Mouse (Mus musculus): ENCODE results near the gene Ankrd33b. TPM values are rescaled to one million over a fixed set of nuclear protein-coding genes. Genes with fewer than 3 reads are reported as not detected.

Gene Ankrd33b
- total RNA-seq, 2 experiments from 2014 or later, result 1.6 TPM; not detected in 1

DNA sequence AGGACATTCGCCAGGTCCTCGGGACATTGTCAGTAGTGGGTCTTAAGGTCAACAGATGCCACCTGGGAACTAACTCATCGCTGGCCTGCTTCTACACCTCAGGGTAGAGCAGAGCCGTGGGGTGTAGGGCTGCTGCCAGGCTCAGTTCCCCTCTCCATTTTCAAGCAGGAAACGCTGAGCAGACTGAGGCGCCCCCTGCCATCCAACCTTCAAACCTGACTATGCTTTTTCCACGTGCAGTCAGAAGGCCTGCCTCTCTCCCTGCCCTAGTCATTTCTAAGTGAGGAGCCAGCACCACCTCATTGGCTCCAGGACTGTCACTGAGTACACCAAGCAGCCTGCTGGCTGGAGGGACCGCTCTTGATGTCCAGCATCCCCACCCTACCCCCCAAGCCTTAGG is 114.1 kb downstream of the Ankrd33b start:
- no peak for ATAC-seq (replicated peaks; ENCODE audit: low FRiP score, low TSS enrichment, poor library complexity, severe bottlenecking)

DNA sequence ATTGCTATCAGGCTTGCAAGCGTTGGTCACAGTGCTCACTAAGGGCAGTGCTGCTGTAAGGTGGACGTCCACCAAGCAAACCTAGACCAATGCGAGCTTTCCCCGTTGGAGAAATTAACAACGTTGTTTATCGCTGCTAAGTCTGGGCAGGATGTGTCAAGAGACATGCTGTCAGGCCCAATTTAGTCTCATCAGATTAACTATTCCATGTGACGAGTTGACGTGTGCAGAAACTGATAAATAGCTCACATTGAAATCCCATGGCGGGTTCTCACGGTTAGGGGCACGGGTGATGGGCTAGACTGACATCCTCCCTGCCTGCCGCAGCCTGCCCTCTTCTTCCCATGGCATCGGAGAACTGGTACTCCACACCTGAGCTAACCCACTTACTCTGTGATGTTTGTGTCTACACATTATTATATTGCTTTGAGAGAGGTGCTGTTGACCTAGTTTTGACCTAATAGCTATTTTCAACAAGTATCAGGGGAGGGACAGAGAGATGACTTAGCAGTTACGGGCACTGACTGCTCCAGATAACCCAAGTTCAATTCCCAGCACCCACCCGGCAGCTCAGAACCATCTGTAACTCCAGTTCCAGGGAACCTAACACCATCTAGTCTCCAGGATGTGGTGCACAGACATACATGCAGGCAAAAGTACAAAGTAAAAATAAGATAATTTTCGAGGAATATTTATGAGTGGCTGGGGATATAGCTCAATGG is 114.8 kb downstream of the Ankrd33b start:
- ATAC-seq (replicated peaks; ENCODE audit: low FRiP score, low TSS enrichment, poor library complexity, severe bottlenecking), result peak; percentile 62

DNA sequence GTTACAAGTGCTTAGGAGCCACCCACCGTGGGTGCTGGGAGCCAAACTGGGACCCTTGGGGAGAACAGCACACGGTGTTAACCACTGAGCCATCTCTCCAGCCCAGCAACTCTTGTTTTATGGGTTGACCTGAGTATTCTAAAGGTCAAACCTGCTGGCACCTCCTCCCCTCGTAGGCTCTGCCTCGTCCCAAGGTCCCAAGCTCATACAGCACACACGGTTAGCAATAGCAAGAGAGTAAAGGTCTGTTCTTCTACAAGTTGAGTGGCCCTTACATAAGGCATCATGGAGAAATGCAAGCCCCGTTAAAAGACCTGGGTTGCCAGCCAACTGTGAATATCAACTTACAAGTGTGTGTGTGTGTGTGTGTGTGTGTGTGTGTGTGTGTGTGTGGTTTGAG is 116.3 kb downstream of the Ankrd33b start:
- no peak for ATAC-seq (replicated peaks; ENCODE audit: low FRiP score, low TSS enrichment, poor library complexity, severe bottlenecking)

DNA sequence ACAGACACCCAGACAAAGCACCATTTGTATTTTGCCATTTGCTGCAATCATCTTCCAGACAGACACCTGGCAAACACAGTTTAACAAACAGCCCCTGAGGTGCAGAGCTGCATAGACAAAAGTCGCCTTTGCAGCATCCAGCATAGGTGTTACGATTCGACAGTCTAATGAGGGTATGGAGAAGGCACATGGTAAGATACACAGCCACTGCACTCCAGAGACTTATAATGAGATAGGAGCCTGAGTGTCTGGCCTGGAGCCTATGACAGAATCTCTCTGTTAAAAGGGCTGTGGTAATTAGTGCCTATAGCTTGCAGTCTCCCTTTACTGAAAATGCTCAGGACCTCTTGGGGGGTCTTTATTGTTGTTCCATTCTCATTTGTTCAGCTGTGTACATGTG is 116.8 kb downstream of the Ankrd33b start:
- ATAC-seq (replicated peaks; ENCODE audit: low FRiP score, low TSS enrichment, poor library complexity, severe bottlenecking), result no peak

DNA sequence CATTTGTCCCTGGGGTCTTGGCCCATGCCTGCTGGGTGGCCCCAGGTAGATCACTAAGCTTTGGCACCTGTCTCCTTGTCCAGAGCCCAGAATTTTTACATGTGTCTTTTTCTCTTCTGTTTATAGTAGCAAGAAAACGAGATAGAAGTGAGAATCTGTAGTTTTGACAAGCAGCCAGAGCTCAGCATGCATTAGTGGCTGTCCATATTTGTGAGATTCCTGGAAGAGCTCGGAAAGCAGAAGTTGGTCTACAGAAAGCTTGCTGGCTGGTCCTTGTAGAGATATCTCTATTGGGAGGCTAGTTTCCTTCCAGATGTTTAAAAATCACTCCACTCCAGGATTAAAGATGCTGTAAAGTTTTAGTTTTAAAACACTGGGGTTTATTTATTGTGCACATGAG is 117.5 kb downstream of the Ankrd33b start:
- no peak for ATAC-seq (replicated peaks; ENCODE audit: low FRiP score, low TSS enrichment, poor library complexity, severe bottlenecking)

DNA sequence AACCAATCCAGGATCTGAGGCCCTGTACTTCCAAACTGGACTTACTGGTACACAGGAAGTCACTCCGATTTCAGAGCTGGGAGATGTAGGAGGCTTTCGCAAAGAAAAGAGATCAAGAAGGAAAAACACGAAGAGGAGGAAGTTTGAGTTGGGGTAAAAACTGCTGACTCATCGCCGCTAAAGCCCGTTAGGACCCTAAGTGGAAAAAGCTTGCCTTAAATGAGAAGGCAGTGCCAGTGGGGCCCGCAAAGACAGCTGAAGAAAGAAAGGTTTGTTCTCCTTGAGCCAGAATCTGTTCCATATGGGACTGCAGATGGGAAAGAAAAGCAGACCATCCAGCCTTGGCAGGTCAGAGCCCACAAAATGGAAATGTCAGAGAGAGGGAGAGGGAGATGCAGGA is 118.6 kb downstream of the Ankrd33b start:
- ATAC-seq (replicated peaks; ENCODE audit: low FRiP score, low TSS enrichment, poor library complexity, severe bottlenecking), result no peak

DNA sequence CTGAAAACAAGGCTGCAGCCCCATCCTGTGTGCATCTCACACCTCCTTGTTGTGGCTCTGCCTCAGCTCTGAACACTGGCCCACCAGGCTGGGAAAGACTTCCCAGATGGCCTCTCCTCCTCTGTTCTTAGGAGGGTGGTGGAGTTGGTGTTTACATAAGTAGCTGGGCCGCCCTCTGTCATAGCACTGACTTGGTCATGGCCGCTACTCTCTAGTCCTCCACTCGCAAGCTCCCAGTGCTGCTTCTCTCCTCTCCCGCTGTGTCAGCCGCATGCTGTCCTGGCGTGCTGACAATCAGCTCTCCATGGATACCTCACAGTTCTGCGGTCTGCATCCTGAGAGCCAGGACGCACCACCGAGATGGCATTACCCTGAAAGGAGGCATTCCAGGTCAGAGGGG is 120.5 kb downstream of the Ankrd33b start:
- no peak for ATAC-seq (replicated peaks; ENCODE audit: low FRiP score, low TSS enrichment, poor library complexity, severe bottlenecking)

DNA sequence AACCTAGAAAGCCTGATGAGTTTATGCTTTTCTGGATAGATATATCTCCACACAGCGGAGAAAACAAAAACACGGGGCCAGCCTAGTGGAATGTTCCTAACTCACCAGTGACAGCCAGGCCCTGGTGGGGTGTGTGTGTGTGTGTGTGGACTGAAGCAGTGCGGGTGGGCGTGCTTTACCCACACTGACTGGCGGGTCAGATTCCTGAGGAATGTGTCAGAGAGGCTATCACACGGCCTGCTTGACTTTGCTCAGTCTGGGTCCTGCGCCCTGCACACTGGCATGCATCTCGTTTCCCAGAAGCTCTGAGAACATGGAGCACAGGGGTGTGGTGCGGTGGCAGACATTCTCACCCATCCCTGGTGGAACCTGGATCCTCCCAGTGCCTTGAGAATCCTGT is 121.6 kb downstream of the Ankrd33b start:
- no peak for ATAC-seq (replicated peaks; ENCODE audit: low FRiP score, low TSS enrichment, poor library complexity, severe bottlenecking)

DNA sequence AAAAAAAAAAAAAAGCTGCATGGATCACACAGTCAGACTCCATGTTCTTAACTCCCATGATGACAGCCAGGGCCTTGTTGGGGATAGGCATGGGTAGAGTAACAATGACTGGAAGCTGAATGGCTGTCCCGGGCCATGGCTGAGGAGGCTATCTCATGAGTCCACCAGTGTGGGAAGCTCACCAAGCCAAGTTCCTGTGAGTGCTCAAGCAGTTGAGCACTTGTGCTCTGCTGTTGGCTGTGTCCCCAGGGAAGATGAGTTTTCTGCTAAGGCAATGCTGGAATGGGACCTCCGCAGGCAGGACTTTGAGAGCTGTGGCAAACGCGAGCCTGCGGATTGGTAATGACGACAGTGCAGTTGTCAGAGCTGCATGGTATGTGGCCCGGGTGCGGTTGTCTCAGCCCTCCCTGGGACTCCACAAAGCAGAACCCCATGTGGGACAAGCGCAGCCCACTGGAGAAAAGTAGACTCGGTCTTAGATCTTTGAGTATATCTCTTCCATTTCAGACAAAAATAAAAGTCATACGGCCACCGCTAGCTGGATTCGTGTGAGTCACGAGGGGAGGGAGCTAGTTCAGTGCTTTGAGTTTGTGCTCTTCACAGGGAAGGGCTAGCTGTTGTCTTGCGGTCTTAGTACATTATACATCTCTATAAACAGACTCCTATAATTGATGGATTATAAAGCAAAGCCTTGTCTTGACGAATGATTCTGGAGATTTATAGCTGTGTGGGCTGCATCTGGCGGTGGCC is 122.7 kb downstream of the Ankrd33b start:
- ATAC-seq (replicated peaks; ENCODE audit: low FRiP score, low TSS enrichment, poor library complexity, severe bottlenecking), result no peak

DNA sequence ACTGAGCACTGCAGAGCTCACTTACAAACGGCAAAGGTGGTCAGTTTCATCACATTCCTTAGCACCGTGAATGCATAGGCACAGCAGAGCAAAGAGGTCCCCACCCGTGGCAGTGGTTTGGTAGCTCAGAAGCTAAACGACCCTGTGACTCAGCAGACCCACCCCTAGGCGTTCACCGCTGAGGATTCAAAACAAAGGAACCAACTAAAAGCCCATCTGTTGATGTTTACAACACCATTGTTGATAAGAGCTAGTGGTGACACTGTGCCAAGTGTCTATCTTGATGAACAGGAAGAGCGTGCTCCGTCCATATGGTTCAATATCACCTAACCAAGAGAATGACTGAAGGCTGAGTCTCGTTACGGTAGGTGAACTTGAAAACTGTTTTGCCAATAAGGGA is 124.3 kb downstream of the Ankrd33b start:
- ATAC-seq (replicated peaks; ENCODE audit: low FRiP score, low TSS enrichment, poor library complexity, severe bottlenecking), result peak; percentile 84

Other genes starting within 250 kb of the Ankrd33b start
- gene Dap, start 143.4 kb downstream of the Ankrd33b start, total RNA-seq (2014; fragmentation: Nextera tagmentation), result 59.5 and 59.6 TPM in 2 replicates
- gene Dap, start 143.4 kb downstream of the Ankrd33b start, total RNA-seq (2017), result 59.5 and 64.0 TPM in 2 replicates
- gene Ropn1l, start 86.0 kb upstream of the Ankrd33b start, total RNA-seq (2014; fragmentation: Nextera tagmentation), result not detected in 2 replicates
- not detected in 2 replicates for gene Ropn1l, start 86.0 kb upstream of the Ankrd33b start, total RNA-seq (2017)
- 57.2 and 60.8 TPM in 2 replicates for gene March6, start 163.3 kb upstream of the Ankrd33b start, total RNA-seq (2014; fragmentation: Nextera tagmentation)
- gene March6, start 163.3 kb upstream of the Ankrd33b start, total RNA-seq (2017), result 53.1 and 62.4 TPM in 2 replicates
- gene Cmbl, start 197.7 kb upstream of the Ankrd33b start, total RNA-seq (2014; fragmentation: Nextera tagmentation), result not detected in 2 replicates
- not detected in 2 replicates for gene Cmbl, start 197.7 kb upstream of the Ankrd33b start, total RNA-seq (2017)
- 506 and 590 TPM in 2 replicates for gene Cct5, start 234.1 kb upstream of the Ankrd33b start, total RNA-seq (2014; fragmentation: Nextera tagmentation)
- 614 and 625 TPM in 2 replicates for gene Cct5, start 234.1 kb upstream of the Ankrd33b start, total RNA-seq (2017)
- 15.0 and 22.3 TPM in 2 replicates for gene Fam173b, start 234.1 kb upstream of the Ankrd33b start, total RNA-seq (2014; fragmentation: Nextera tagmentation)
- gene Fam173b, start 234.1 kb upstream of the Ankrd33b start, total RNA-seq (2017), result 5.7 and 11.0 TPM in 2 replicates

Data from megakaryocyte-erythroid progenitor cell, adult 5-6 weeks (primary cell).